Mouse (Mus musculus): ENCODE results near the gene Plpp1. TPM values are rescaled to one million over a fixed set of nuclear protein-coding genes. Genes with fewer than 3 reads are reported as not detected.

The Plpp1 gene
- total RNA-seq, 2 experiments from 2014 or later = not detected

- 0 out of 2 replicates have a peak, but pooled peaks have one; percentile 1 for ATAC-seq (replicated peaks; ENCODE audit: poor library complexity, severe bottlenecking)
Observed at GRCm38 (mm10) chr13:112810751-112811150, 10.2 kb downstream of the Plpp1 start.

GRCm38 (mm10) chr13:112811708-112812403 lies 11.3 kb downstream of the Plpp1 start:
- ATAC-seq (replicated peaks; ENCODE audit: poor library complexity, severe bottlenecking) = peak; percentile 56

DNA sequence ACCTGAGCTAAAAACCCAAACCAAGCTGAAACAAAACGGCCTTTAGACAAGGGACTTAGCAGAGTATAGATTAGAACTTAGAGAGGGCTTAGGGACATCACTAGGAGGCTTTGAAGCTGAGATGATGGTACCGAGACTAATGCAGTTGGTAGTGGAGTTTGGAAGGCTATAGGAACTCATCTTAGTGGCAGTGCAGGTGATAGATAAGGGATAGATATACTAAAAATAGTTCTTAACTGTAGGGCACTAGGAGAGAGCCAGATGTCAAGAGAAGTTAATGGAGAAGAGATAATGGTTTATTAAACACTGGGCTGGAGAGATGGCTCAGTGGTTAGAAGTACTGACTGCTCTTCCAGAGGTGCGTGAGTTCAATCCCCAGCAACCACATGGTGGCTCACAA lies 15.4 kb downstream of the Plpp1 start:
- ATAC-seq (replicated peaks; ENCODE audit: poor library complexity, severe bottlenecking) = no peak

- ATAC-seq (replicated peaks; ENCODE audit: poor library complexity, severe bottlenecking) = no peak
Observed at GRCm38 (mm10) chr13:112818125-112818524, 17.5 kb downstream of the Plpp1 start.

DNA sequence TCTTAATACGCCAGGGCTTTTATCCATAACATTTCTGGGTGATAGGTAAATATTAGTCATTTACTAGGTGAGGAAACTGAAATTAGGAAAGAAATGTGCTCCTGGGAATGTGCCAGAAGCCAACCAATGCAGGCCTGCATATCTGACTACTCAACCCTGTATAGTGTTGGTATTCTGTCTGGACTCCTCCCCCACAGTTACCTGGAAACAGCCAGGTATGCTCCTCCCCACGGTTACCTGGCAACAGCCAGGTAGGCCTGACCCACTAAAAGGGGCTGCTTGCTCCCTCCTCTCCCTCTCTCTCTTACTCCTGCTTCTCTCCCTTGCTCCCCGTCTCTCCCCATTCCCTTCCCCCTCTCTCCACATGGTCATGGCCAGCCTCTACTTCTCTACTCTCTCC lies 21.8 kb downstream of the Plpp1 start:
- no peak for ATAC-seq (replicated peaks; ENCODE audit: poor library complexity, severe bottlenecking)

DNA sequence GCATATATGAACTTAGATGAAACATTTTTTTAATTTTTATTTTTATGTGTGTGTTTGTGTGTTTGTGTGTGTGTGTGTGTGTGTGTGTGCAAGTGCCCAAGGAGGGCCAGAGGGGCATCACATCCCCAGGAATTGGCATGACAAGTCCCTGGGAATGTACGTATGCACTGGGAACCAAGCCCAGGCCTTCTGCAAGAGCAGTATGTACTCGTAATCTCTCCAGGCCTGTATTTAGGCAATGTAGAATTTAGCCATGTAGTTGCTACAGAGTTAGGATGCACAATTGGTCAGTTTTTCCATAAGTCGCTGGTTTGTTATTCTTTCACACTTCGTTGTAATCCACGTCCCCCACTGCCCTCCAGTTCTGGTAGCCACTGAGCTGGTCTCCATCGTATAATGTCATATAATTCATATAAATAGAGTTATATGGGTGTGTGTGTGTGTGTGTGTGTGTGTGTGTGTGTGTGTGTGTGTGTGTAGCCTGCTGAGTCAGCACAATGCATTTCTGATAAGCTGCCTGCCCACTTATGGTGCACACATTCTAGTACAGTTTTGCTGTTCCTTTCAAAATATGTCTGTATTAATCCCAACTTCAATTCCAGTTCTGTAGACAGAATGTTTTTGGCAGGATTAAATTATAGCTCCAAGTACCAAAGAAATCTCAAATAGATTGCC lies 22.8 kb downstream of the Plpp1 start:
- no peak for ATAC-seq (replicated peaks; ENCODE audit: poor library complexity, severe bottlenecking)

GRCm38 (mm10) chr13:112823911-112824648 lies 23.5 kb downstream of the Plpp1 start:
- no peak for ATAC-seq (replicated peaks; ENCODE audit: poor library complexity, severe bottlenecking)

- no peak for ATAC-seq (replicated peaks; ENCODE audit: poor library complexity, severe bottlenecking)
Observed at GRCm38 (mm10) chr13:112825479-112825878, 24.9 kb downstream of the Plpp1 start.

DNA sequence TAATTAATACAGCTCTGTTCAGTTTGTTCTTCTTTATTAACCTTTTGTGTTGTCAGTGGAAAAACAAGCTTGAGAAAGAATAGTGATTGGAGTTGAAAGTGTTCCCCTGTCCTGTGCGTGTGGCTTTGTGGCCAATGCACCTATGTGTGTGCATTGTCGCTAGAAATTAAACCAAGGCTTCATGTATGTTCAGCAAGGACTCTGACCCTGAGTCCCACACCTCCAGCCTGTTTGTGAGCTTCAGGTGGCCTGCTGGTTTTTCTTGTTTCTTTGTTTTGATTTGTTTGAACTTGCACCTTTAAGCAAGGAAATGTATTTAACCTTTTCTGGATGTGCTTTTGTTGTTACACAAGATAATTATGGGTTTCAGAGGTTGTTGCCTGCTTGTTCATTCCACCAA lies 29.0 kb downstream of the Plpp1 start:
- no peak for ATAC-seq (replicated peaks; ENCODE audit: poor library complexity, severe bottlenecking)

GRCm38 (mm10) chr13:112832589-112832988 lies 32.0 kb downstream of the Plpp1 start:
- no peak for ATAC-seq (replicated peaks; ENCODE audit: poor library complexity, severe bottlenecking)

GRCm38 (mm10) chr13:112833253-112833894 lies 32.8 kb downstream of the Plpp1 start:
- ATAC-seq (replicated peaks; ENCODE audit: poor library complexity, severe bottlenecking) = no peak

DNA sequence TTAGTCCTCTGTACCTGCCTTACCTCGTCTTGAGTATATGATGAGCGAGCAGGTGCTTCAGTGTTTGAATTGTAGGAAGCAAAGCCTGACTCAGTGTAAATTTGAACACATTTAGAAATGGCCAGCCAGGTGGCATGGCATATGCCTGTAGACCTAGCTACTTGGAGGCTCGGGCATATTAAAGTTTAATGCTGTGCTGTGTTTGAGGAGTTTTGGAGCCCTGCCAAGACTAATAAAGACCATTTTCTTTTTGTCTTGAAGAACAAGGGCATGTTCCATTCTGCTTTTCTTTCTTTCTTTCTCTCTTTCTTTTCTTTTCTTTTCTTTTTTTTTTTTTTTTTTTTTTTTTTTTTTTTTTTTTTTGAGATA lies 33.3 kb downstream of the Plpp1 start:
- ATAC-seq (replicated peaks; ENCODE audit: poor library complexity, severe bottlenecking) = no peak

- ATAC-seq (replicated peaks; ENCODE audit: poor library complexity, severe bottlenecking) = no peak
Observed at GRCm38 (mm10) chr13:112835113-112835512, 34.5 kb downstream of the Plpp1 start.

- no peak for ATAC-seq (replicated peaks; ENCODE audit: poor library complexity, severe bottlenecking)
Observed at GRCm38 (mm10) chr13:112836951-112837350, 36.4 kb downstream of the Plpp1 start.

- no peak for ATAC-seq (replicated peaks; ENCODE audit: poor library complexity, severe bottlenecking)
Observed at GRCm38 (mm10) chr13:112837621-112838155, 37.1 kb downstream of the Plpp1 start.

DNA sequence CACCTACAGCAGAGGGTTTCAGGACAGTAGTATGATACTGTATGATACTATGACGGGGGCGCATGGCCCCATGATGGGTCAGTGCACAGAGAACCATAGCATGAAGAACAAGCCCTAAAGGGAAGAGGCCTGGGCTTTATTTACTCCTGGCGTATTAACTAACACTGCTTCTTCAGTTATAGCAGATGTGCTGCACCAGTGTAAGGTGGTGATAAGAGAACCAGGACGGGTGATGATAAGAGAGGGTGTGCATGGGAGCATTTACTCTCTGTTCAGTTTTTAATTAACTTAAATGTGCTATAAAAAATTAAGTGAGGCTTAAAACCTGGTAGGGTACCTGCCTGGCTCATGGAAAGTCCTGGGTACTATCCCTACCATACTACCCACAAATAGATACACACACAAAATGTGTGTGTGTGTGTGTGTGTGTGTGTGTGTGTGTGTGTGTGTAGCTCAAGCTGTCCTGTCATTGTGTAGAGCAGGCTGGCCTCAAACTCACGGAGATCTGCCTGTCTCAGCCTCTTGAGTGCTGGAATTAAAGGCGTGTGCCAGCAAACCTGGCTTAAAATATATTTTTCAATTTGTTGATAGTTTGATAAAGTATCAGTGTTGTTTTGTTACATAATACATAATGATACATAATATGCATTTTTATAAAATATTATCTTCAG lies 38.1 kb downstream of the Plpp1 start:
- ATAC-seq (replicated peaks; ENCODE audit: poor library complexity, severe bottlenecking) = no peak

- ATAC-seq (replicated peaks; ENCODE audit: poor library complexity, severe bottlenecking) = no peak
Observed at GRCm38 (mm10) chr13:112840241-112841087, 39.9 kb downstream of the Plpp1 start.

DNA sequence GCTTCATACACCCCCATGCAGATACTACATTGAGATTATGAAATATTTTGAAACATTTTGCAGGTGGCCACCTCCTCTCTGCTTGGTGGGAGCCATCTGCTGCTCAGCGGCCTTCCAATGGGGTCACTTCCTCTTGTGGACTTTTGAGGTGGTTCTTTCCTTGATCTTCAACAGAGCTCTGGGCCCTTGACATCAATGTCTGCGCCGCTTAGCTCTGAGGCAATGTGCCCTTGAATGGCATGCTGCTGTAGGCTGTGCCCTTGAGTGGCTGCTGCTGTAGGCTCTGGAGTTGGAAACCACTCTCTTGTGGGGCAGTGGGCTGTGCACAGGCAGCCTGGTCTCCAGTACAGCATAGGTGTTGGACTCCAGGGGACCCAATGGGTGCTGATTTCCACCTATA lies 45.3 kb downstream of the Plpp1 start:
- peak; percentile 66 for ATAC-seq (replicated peaks; ENCODE audit: poor library complexity, severe bottlenecking)

DNA sequence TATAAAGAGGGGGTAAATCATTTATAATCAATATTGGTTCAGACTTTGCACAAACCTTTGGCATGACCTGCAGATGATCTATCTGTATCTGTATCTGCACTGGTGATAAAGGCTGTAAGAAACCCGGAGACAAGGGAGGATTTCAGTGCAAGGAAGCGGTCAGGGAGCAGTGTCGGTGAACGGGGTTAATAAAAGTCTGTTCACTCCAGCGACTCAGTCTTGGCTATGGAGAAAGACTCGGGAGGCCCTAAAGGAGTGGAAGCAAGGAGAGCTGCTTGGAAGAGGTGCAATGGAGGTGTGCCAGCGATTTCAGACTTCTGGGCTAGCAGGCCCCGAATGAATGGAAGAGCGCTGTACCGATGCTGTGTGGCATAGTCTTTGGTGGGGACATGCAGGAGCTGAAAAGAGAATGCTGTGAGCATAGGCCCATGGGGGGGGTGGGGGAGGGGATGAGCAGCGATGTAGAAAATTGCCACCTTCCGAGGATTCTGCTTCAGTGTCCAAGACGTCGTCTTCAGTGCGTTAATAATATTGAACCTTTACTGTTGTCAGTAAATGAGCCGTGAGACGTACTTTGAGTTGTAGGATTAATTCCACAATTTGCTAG lies 53.2 kb downstream of the Plpp1 start:
- ATAC-seq (replicated peaks; ENCODE audit: poor library complexity, severe bottlenecking) = no peak
